Mouse (Mus musculus): ENCODE measurements around the gene Fgfr2. TPM values are rescaled to one million over a fixed set of nuclear protein-coding genes. Genes with fewer than 3 reads are reported as not detected.

Fgfr2 gene
- polyA plus RNA-seq, 1 experiment from 2014 or later: 86.9 TPM

- Histone ChIP-seq H3K4me3 (ENCODE audit: low read depth, low read length) (no peak overlapping the region), H3K9me3 (ENCODE audit: control insufficient read depth, low read length) (no peaks in the 10 kb centered on the region), H3K27me3 (ENCODE audit: control insufficient read depth, insufficient read depth, low read length) (no peaks in the 10 kb centered on the region), H3K4me1 (ENCODE audit: control insufficient read depth, insufficient read depth, low read length) (no peaks in the 10 kb centered on the region), H3K27ac (ENCODE audit: low read depth, low read length) (no peak overlapping the region), H3K9ac (ENCODE audit: low read length) (no peak overlapping the region), H3K36me3 (ENCODE audit: control insufficient read depth, insufficient read depth, low read length) (no peaks in the 10 kb centered on the region), H3K4me2 (ENCODE audit: low read depth) (no peak overlapping the region)
- WGBS: 77% methylated on average over 4 of the region's 4 CpGs
- DNase-seq (ENCODE audit: low spot score) (no peak), ATAC-seq (ENCODE audit: insufficient read depth, low FRiP score, low TSS enrichment) (no peak)
Observed at GRCm38 (mm10) chr7:132679117-132679516, 444.0 kb downstream of the Fgfr2 start.

DNA sequence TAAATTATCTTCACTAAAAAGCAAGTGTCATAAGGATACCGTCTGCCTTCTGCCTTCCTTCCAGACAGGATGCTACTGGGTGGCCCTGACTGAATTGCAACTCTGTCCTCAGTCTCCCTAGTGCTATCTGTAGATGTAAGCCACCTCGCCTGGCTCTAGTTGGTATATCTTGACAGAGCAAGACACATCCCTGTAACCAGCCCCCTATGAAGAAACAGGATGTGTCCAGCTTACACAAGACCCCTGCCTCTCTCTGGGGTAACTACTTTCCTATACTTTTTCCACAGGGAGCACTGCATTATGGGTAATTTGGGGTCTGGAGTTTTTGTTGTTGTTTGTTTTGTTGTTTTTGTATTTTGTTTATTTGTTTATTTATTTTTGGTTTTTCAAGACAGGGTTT lies 447.2 kb downstream of the Fgfr2 start:
- Histone ChIP-seq H3K9me3 (ENCODE audit: control insufficient read depth, low read length) (no peaks in the 10 kb centered on the region), H3K4me2 (ENCODE audit: low read depth) (no peak overlapping the region), H3K36me3 (ENCODE audit: control insufficient read depth, insufficient read depth, low read length) (no peaks in the 10 kb centered on the region), H3K4me1 (ENCODE audit: control insufficient read depth, insufficient read depth, low read length) (no peaks in the 10 kb centered on the region), H3K9ac (ENCODE audit: low read length) (no peak overlapping the region), H3K27ac (ENCODE audit: low read depth, low read length) (no peak overlapping the region), H3K27me3 (ENCODE audit: control insufficient read depth, insufficient read depth, low read length) (no peaks in the 10 kb centered on the region), H3K4me3 (ENCODE audit: low read depth, low read length) (no peak overlapping the region)
- DNase-seq (ENCODE audit: low spot score) (no peak), ATAC-seq (ENCODE audit: insufficient read depth, low FRiP score, low TSS enrichment) (no peak)
- WGBS: 91% methylated on average over 2 of the region's 2 CpGs

- ATAC-seq (ENCODE audit: insufficient read depth, low FRiP score, low TSS enrichment): no peak
- 68% methylated on average over 17 of the region's 17 CpGs for WGBS
- H3K36me3 ChIP-seq (ENCODE audit: control insufficient read depth, insufficient read depth, low read length): no peaks in the 10 kb centered on the region
- H3K4me1 ChIP-seq (ENCODE audit: control insufficient read depth, insufficient read depth, low read length): no peaks in the 10 kb centered on the region
- no peak overlapping the region for H3K9ac ChIP-seq (ENCODE audit: low read length)
- no peaks in the 10 kb centered on the region for H3K9me3 ChIP-seq (ENCODE audit: control insufficient read depth, low read length)
- H3K4me2 ChIP-seq (ENCODE audit: low read depth): no peak overlapping the region
- DNase-seq (ENCODE audit: low spot score): no peak
- H3K4me3 ChIP-seq (ENCODE audit: low read depth, low read length): no peak overlapping the region
- H3K27ac ChIP-seq (ENCODE audit: low read depth, low read length): 0 out of 2 replicates have a peak overlapping the region, but pooled peaks have one; percentile 20
- H3K27me3 ChIP-seq (ENCODE audit: control insufficient read depth, insufficient read depth, low read length): no peaks in the 10 kb centered on the region
Observed at GRCm38 (mm10) chr7:132673931-132674755, 449.0 kb downstream of the Fgfr2 start.

DNA sequence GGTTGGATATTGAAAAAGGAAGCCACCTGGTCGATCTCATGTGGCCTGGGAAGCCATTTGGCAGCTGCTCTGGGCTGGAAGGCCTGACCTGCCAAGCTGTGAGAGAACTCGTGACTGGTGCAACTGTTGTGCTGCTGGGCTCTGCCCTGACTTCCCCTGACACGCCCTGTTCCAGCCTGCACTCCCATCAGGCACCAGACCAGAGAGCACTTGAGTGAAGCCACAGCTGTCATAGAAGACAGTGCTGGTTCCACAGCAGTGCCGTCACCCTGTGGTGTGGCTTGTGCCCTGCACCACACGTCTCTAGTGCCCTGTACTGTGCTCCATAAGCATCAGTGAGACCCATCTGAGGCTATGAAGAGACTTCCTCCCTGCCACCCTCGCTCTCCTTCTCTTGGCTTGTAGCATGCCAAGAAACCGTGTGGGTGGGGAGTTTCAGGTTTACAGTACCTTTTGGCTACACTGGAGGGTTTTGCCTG lies 450.6 kb downstream of the Fgfr2 start:
- Histone ChIP-seq H3K4me3 (ENCODE audit: low read depth, low read length) (no peak overlapping the region), H3K27me3 (ENCODE audit: control insufficient read depth, insufficient read depth, low read length) (no peaks in the 10 kb centered on the region), H3K9me3 (ENCODE audit: control insufficient read depth, low read length) (no peaks in the 10 kb centered on the region), H3K9ac (ENCODE audit: low read length) (no peak overlapping the region), H3K27ac (ENCODE audit: low read depth, low read length) (no peak overlapping the region), H3K4me2 (ENCODE audit: low read depth) (no peak overlapping the region), H3K36me3 (ENCODE audit: control insufficient read depth, insufficient read depth, low read length) (no peaks in the 10 kb centered on the region), H3K4me1 (ENCODE audit: control insufficient read depth, insufficient read depth, low read length) (no peaks in the 10 kb centered on the region)
- WGBS: 68% methylated on average over 7 of the region's 7 CpGs
- DNase-seq (ENCODE audit: low spot score) (no peak), ATAC-seq (ENCODE audit: insufficient read depth, low FRiP score, low TSS enrichment) (no peak)

GRCm38 (mm10) chr7:132670863-132671165 lies 452.3 kb downstream of the Fgfr2 start:
- DNase-seq (ENCODE audit: low spot score) (no peak), ATAC-seq (ENCODE audit: insufficient read depth, low FRiP score, low TSS enrichment) (no peak)
- WGBS: 98% methylated on average over 3 of the region's 3 CpGs
- H3K4me2 ChIP-seq (ENCODE audit: low read depth): no peak overlapping the region
- H3K4me1 ChIP-seq (ENCODE audit: control insufficient read depth, insufficient read depth, low read length): no peaks in the 10 kb centered on the region
- no peaks in the 10 kb centered on the region for H3K9me3 ChIP-seq (ENCODE audit: control insufficient read depth, low read length)
- no peaks in the 10 kb centered on the region for H3K36me3 ChIP-seq (ENCODE audit: control insufficient read depth, insufficient read depth, low read length)
- no peak overlapping the region for H3K27ac ChIP-seq (ENCODE audit: low read depth, low read length)
- no peak overlapping the region for H3K4me3 ChIP-seq (ENCODE audit: low read depth, low read length)
- H3K9ac ChIP-seq (ENCODE audit: low read length): no peak overlapping the region
- H3K27me3 ChIP-seq (ENCODE audit: control insufficient read depth, insufficient read depth, low read length): no peaks in the 10 kb centered on the region

- Histone ChIP-seq H3K36me3 (ENCODE audit: control insufficient read depth, insufficient read depth, low read length) (no peaks in the 10 kb centered on the region), H3K9me3 (ENCODE audit: control insufficient read depth, low read length) (no peaks in the 10 kb centered on the region), H3K4me1 (ENCODE audit: control insufficient read depth, insufficient read depth, low read length) (no peaks in the 10 kb centered on the region), H3K27ac (ENCODE audit: low read depth, low read length) (no peak overlapping the region), H3K4me3 (ENCODE audit: low read depth, low read length) (no peak overlapping the region), H3K9ac (ENCODE audit: low read length) (no peak overlapping the region), H3K4me2 (ENCODE audit: low read depth) (no peak overlapping the region), H3K27me3 (ENCODE audit: control insufficient read depth, insufficient read depth, low read length) (no peaks in the 10 kb centered on the region)
- 90% methylated on average over 20 of the region's 20 CpGs for WGBS
- DNase-seq (ENCODE audit: low spot score) (no peak), ATAC-seq (ENCODE audit: insufficient read depth, low FRiP score, low TSS enrichment) (no peak)
Observed at GRCm38 (mm10) chr7:132669999-132670862, 452.9 kb downstream of the Fgfr2 start.

- Histone ChIP-seq H3K9me3 (ENCODE audit: control insufficient read depth, low read length) (no peaks in the 10 kb centered on the region), H3K4me3 (ENCODE audit: low read depth, low read length) (no peak overlapping the region), H3K27ac (ENCODE audit: low read depth, low read length) (no peak overlapping the region), H3K27me3 (ENCODE audit: control insufficient read depth, insufficient read depth, low read length) (no peaks in the 10 kb centered on the region), H3K4me1 (ENCODE audit: control insufficient read depth, insufficient read depth, low read length) (no peaks in the 10 kb centered on the region), H3K4me2 (ENCODE audit: low read depth) (no peak overlapping the region), H3K36me3 (ENCODE audit: control insufficient read depth, insufficient read depth, low read length) (no peaks in the 10 kb centered on the region), H3K9ac (ENCODE audit: low read length) (no peak overlapping the region)
- DNase-seq (ENCODE audit: low spot score) (no peak), ATAC-seq (ENCODE audit: insufficient read depth, low FRiP score, low TSS enrichment) (no peak)
- WGBS: 80% methylated on average over 2 of the region's 2 CpGs
Observed at GRCm38 (mm10) chr7:132668604-132669003, 454.5 kb downstream of the Fgfr2 start.

DNA sequence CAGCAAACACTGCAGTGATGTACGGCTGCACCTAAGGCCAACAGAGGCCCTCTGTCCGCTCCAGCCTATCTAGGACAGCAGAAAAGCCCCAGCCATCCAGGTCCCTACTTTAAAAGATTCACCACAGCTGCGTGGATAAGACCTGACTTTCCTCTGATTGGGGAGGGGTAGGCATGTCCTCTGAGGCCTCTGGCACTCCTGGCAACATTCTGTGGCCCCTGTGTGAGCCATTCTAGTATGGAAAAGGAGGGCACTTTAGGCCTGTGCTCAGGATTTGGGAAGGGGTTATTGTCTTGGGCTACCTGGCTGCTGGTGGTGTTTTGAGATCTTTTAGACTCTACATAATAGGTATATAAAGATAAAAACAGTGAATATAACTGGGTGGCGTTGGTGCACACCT lies 456.6 kb downstream of the Fgfr2 start:
- ATAC-seq (ENCODE audit: insufficient read depth, low FRiP score, low TSS enrichment): no peak
- no peak overlapping the region for H3K4me3 ChIP-seq (ENCODE audit: low read depth, low read length)
- WGBS: 81% methylated on average over 4 of the region's 4 CpGs

More for the DNA sequence above, 456.6 kb downstream of the Fgfr2 start:
- Histone ChIP-seq H3K27ac (ENCODE audit: low read depth, low read length) (no peak overlapping the region), H3K4me2 (ENCODE audit: low read depth) (no peak overlapping the region), H3K27me3 (ENCODE audit: control insufficient read depth, insufficient read depth, low read length) (no peaks in the 10 kb centered on the region), H3K4me1 (ENCODE audit: control insufficient read depth, insufficient read depth, low read length) (no peaks in the 10 kb centered on the region), H3K9ac (ENCODE audit: low read length) (no peak overlapping the region), H3K9me3 (ENCODE audit: control insufficient read depth, low read length) (no peaks in the 10 kb centered on the region), H3K36me3 (ENCODE audit: control insufficient read depth, insufficient read depth, low read length) (no peaks in the 10 kb centered on the region)
- DNase-seq (ENCODE audit: low spot score): no peak
